Mouse (Mus musculus) stomach, postnatal 0 days (tissue): ENCODE measurements at regions not wholly inside any gene's neighbourhood (a gene's known extent, or its start where the extent isn't known, plus 50 kb on each side); places are given as distances from the start of the nearest gene placed in this dataset.
A peak's percentile ranks its signal among the peaks of the same experiment; 100 is the strongest.

Source experiments
- ATAC-seq: fragments of 200-750 bp; cut with Nextera tagmentation; 2 replicates; pipeline ENCODE4 v1.8.0; 2017; ENCODE audit not compliant: low FRiP score, low TSS enrichment
- DNase-seq: peaks from one replicate; pipeline ENCODE4 v3.0.0-alpha.2; 2016; ENCODE audit warnings: low spot score
- H3K27ac ChIP-seq: fragments of 300-500 bp; sonication (generic); replicated peaks from 2 replicates; pipeline ENCODE4 v1.5.1; 2014; ENCODE audit warnings: mild to moderate bottlenecking, control low read depth
- H3K27me3 ChIP-seq: fragments of 300-500 bp; sonication (generic); 2 replicates; pipeline ENCODE4 v1.6.1; 2014; ENCODE audit warnings: low read length; ENCODE audit not compliant: control insufficient read depth, insufficient read depth
- H3K36me3 ChIP-seq: fragments of 300-500 bp; sonication (generic); 2 replicates; pipeline ENCODE4 v1.6.1; 2014; ENCODE audit warnings: low read length, mixed read lengths; ENCODE audit not compliant: control insufficient read depth, insufficient read depth
- H3K4me1 ChIP-seq: fragments of 300-500 bp; sonication (generic); replicated peaks from 2 replicates; pipeline ENCODE4 v1.6.1; 2014; ENCODE audit warnings: antibody characterized with exemption; ENCODE audit not compliant: control insufficient read depth, insufficient read depth
- H3K4me2 ChIP-seq: fragments of 300-500 bp; sonication (generic); replicated peaks from 2 replicates; pipeline ENCODE4 v1.6.1; 2014; ENCODE audit warnings: low read depth, mild to moderate bottlenecking, control low read depth, moderate library complexity
- H3K4me3 ChIP-seq: fragments of 300-500 bp; sonication (generic); 2 replicates; pipeline ENCODE4 v1.5.1; 2014; ENCODE audit warnings: low read depth, low read length, control low read depth
- H3K9ac ChIP-seq: fragments of 300-500 bp; sonication (generic); 2 replicates; pipeline ENCODE4 v1.6.1; 2014; ENCODE audit warnings: mild to moderate bottlenecking, low read length, control low read depth, mixed read lengths
- H3K9me3 ChIP-seq: fragments of 300-500 bp; sonication (generic); 2 replicates; pipeline ENCODE4 v1.6.1; 2016; ENCODE audit warnings: low read length; ENCODE audit not compliant: control insufficient read depth
- CTCF ChIP-seq: IDR thresholded peaks from 2 replicates; pipeline ENCODE4 v1.5.1; 2016; ENCODE audit warnings: antibody characterized with exemption, low read depth, mild to moderate bottlenecking, moderate library complexity
- EP300 ChIP-seq: optimal IDR thresholded peaks from 2 replicates; pipeline ENCODE3; 2016; ENCODE audit warnings: antibody characterized with exemption
- WGBS: fragments of 180-500 bp; shearing (Covaris S2); extraction: QIAGEN DNeasy Blood & Tissue Kit; methylation state at CpG from one replicate; pipeline ENCODE4 v1.1.7; 2014; 5-methylcytosine and 5-hydroxymethylcytosine counted together

GRCm38 (mm10) chr15:25129572-25129971 lies 284.0 kb downstream of the Basp1 start:
- Histone ChIP-seq H3K4me1 (no peaks in the 10 kb centered on the region), H3K27me3 (no peaks in the 10 kb centered on the region), H3K4me3 (no peak overlapping the region), H3K27ac (no peak overlapping the region), H3K36me3 (no peaks in the 10 kb centered on the region), H3K4me2 (no peak overlapping the region), H3K9me3 (no peaks in the 10 kb centered on the region), H3K9ac (no peak overlapping the region)
- no peak for DNase-seq
- no peak for TF ChIP-seq CTCF
- no peak for TF ChIP-seq EP300
- WGBS, result 75% methylated on average over 5 of the region's 5 CpGs
- no peak for ATAC-seq

- ATAC-seq (no peak), DNase-seq (no peak)
- no peak overlapping the region for H3K4me3 ChIP-seq
- H3K9me3 ChIP-seq, result no peaks in the 10 kb centered on the region
- WGBS, result 51% methylated on average over 4 of the region's 4 CpGs
- no peak overlapping the region for H3K9ac ChIP-seq
- no peaks in the 10 kb centered on the region for H3K27me3 ChIP-seq
- H3K27ac ChIP-seq, result no peak overlapping the region
- TF ChIP-seq CTCF (no peak), EP300 (no peak)
- no peaks in the 10 kb centered on the region for H3K4me1 ChIP-seq
- no peaks in the 10 kb centered on the region for H3K36me3 ChIP-seq
- H3K4me2 ChIP-seq, result no peak overlapping the region
Observed at GRCm38 (mm10) chr15:25120441-25120840, 293.1 kb downstream of the Basp1 start.

- Histone ChIP-seq H3K27ac (no peak overlapping the region), H3K9me3 (no peaks in the 10 kb centered on the region), H3K4me1 (no peaks in the 10 kb centered on the region), H3K4me2 (no peak overlapping the region), H3K36me3 (no peaks in the 10 kb centered on the region), H3K9ac (no peak overlapping the region), H3K4me3 (no peak overlapping the region), H3K27me3 (no peaks in the 10 kb centered on the region)
- 31% methylated on average over 3 of the region's 3 CpGs for WGBS
- ATAC-seq, result no peak
- peak; percentile 42 for DNase-seq
- TF ChIP-seq CTCF (no peak), EP300 (no peak)
Observed at GRCm38 (mm10) chr15:25117980-25118379, 295.6 kb downstream of the Basp1 start.

GRCm38 (mm10) chr15:25102727-25103126 lies 310.8 kb downstream of the Basp1 start:
- H3K4me3 ChIP-seq, result no peak overlapping the region
- 70% methylated on average over 5 of the region's 5 CpGs for WGBS
- TF ChIP-seq CTCF (no peak), EP300 (no peak)
- no peak for DNase-seq
- no peak for ATAC-seq
- H3K27ac ChIP-seq, result no peak overlapping the region
- H3K9me3 ChIP-seq, result no peaks in the 10 kb centered on the region
- H3K9ac ChIP-seq, result no peak overlapping the region
- no peak overlapping the region for H3K4me2 ChIP-seq
- H3K27me3 ChIP-seq, result no peaks in the 10 kb centered on the region
- no peaks in the 10 kb centered on the region for H3K4me1 ChIP-seq
- no peaks in the 10 kb centered on the region for H3K36me3 ChIP-seq

- ATAC-seq, result no peak
- no peak overlapping the region for H3K9ac ChIP-seq
- no peak for TF ChIP-seq EP300
- no peak for TF ChIP-seq CTCF
Observed at GRCm38 (mm10) chr15:25093758-25094157, 319.8 kb downstream of the Basp1 start.

GRCm38 (mm10) chr15:25069701-25070100 lies 343.9 kb downstream of the Basp1 start:
- H3K4me2 ChIP-seq, result no peak overlapping the region
- no peaks in the 10 kb centered on the region for H3K4me1 ChIP-seq
- H3K27me3 ChIP-seq, result no peaks in the 10 kb centered on the region
- H3K9ac ChIP-seq, result no peak overlapping the region
- H3K4me3 ChIP-seq, result no peak overlapping the region
- no peaks in the 10 kb centered on the region for H3K36me3 ChIP-seq
- WGBS, result 92% methylated on average over 1 of the region's 1 CpGs
- DNase-seq (no peak), ATAC-seq (no peak)
- no peak for TF ChIP-seq EP300
- no peak for TF ChIP-seq CTCF
- no peaks in the 10 kb centered on the region for H3K9me3 ChIP-seq
- no peak overlapping the region for H3K27ac ChIP-seq

More at GRCm38 (mm10) chr15:25093758-25094157, 319.8 kb downstream of the Basp1 start:
- no peak overlapping the region for H3K4me3 ChIP-seq
- 31% methylated on average over 6 of the region's 6 CpGs for WGBS
- no peak for DNase-seq
- no peaks in the 10 kb centered on the region for H3K36me3 ChIP-seq
- H3K27ac ChIP-seq, result no peak overlapping the region
- no peaks in the 10 kb centered on the region for H3K4me1 ChIP-seq
- no peaks in the 10 kb centered on the region for H3K27me3 ChIP-seq
- no peak overlapping the region for H3K4me2 ChIP-seq
- H3K9me3 ChIP-seq, result no peaks in the 10 kb centered on the region

- no peak overlapping the region for H3K27ac ChIP-seq
- H3K27me3 ChIP-seq, result no peaks in the 10 kb centered on the region
- no peaks in the 10 kb centered on the region for H3K4me1 ChIP-seq
- TF ChIP-seq EP300 (no peak), CTCF (no peak)
- no peak for DNase-seq
- no peak overlapping the region for H3K4me2 ChIP-seq
- no peaks in the 10 kb centered on the region for H3K9me3 ChIP-seq
- H3K36me3 ChIP-seq, result no peaks in the 10 kb centered on the region
- no peak overlapping the region for H3K4me3 ChIP-seq
- H3K9ac ChIP-seq, result no peak overlapping the region
- ATAC-seq, result no peak
Observed at GRCm38 (mm10) chr15:25059347-25059746, 354.2 kb downstream of the Basp1 start.
